Mouse (Mus musculus): ENCODE measurements around the gene Cyp2b23. TPM values are rescaled to one million over a fixed set of nuclear protein-coding genes. Genes with fewer than 3 reads are reported as not detected.

The Cyp2b23 gene
- polyA plus RNA-seq (2012; ENCODE audit: low replicate concordance) = not detected in 2 replicates

GRCm38 (mm10) chr7:26686337-26686736, at the start of gene Cyp2b23:
Cyp2b23 (minus strand) TSS chr7:26686437.

GRCm38 (mm10) chr7:26618364-26618763, 67.9 kb downstream of the Cyp2b23 start, which contains the start of gene Vmn1r185:
Vmn1r185 (minus strand) TSS chr7:26618464.

Other genes starting within 250 kb of the Cyp2b23 start
- gene Nlrp9a, start 151.4 kb downstream of the Cyp2b23 start, polyA plus RNA-seq (2012; ENCODE audit: low replicate concordance) = not detected in 2 replicates
- gene Vmn1r185, start 68.0 kb downstream of the Cyp2b23 start, polyA plus RNA-seq (2012; ENCODE audit: low replicate concordance) = not detected in 2 replicates
- not detected in 2 replicates for gene Cyp2b19, start 70.7 kb upstream of the Cyp2b23 start, polyA plus RNA-seq (2012; ENCODE audit: low replicate concordance)
- not detected in 2 replicates for gene Cyp2g1, start 122.5 kb upstream of the Cyp2b23 start, polyA plus RNA-seq (2012; ENCODE audit: low replicate concordance)
- gene Cyp2a5, start 148.9 kb upstream of the Cyp2b23 start, polyA plus RNA-seq (2012; ENCODE audit: low replicate concordance) = 0.69 TPM in 1 of 2 replicates, not detected in the other